Mouse (Mus musculus) central nervous system, embryonic 18 days (tissue): ENCODE results near the gene Fat4. TPM values are rescaled to one million over a fixed set of nuclear protein-coding genes. Genes with fewer than 3 reads are reported as not detected.

Experiments
- polyA plus RNA-seq: library from polyadenylated mRNA; depleted of rRNA; stranded (reverse); fragments of >200 nt; gene quantifications from 2 replicates; pipeline ENCODE4 v1.2.3, GENCODE M21; 2012; rRNA removed

Gene Fat4
- 13.1 and 14.7 TPM in 2 replicates for polyA plus RNA-seq

GRCm38 (mm10) chr3:38886890-38887355 is at the start of gene Fat4:
Fat4 (plus strand) TSS chr3:38886940.

